Mouse (Mus musculus) lung, postnatal 25 days (tissue): Measurements from ENCODE around the gene Prex1.

Experiments used
- DNase-seq: peaks from one replicate; pipeline ENCODE4 v3.0.0; 2022; ENCODE audit warnings: low spot score

The Prex1 gene

DNA sequence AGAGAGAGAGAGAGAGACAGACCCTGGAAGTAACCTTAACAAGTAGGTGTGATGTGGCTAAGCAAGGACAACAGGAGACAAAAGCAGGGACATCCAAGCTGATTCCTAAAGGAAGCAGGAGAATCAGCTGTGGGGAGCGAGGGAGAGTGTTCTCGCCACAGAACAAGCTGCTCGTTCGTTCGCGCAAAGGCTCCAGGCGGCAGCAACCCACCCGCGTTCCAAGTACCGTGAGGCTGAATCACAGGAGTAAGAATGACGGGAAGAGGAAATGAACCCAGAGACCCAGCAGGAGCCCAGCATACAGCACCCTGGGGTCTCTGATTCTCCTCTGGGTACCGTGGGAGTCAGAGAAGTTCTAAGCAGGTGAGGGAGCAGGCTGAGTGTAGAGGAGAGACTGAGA, 52.1 kb downstream of the Prex1 start:
- DNase-seq = no peak

DNA sequence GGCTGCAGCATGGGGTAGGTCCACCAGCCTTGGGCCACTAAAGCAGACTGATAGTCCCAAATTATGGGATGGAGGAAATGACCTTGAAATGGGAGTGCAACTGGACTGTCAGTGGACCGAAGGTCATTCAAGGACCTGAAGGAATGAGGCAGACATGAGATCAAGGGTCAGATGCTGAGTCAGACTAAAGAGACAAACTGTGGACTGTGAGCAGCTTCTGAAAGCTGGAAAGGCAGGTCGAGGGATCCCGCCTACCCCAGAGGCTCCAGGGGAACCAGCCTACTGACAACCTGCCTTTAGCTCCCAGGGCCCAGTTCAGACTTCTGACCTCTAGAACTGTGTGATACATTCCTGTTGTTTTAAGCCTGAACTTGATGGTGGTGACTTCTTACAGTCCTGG, 55.3 kb downstream of the Prex1 start:
- no peak for DNase-seq

DNA sequence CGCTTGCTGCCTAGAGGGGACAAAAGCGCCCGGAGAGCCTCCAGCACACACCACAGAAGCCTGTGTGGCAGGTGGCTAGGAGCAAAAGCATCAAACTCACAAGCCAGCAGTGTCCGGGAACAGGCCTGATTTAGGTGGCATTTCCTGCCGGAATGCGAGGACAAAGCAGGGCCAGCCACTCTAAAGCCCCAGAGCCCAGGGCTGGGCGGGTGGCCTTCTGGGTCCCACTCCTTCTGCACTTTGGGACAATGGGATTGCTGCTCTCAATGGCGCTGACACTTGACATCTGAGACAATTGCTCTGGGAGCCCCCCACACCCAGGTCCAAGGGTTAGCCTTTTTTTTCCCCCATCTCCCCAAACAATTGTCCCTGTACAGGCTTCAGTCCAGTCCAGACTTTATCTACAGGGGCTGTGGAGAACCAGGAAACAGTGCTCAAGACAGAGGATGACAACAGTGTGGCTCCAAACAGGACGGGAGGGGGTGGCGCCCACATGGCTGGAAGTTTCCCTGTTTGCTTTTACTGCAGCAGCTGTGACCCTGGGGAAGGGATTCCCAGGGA, 56.1 kb downstream of the Prex1 start:
- DNase-seq = peak; percentile 43

DNA sequence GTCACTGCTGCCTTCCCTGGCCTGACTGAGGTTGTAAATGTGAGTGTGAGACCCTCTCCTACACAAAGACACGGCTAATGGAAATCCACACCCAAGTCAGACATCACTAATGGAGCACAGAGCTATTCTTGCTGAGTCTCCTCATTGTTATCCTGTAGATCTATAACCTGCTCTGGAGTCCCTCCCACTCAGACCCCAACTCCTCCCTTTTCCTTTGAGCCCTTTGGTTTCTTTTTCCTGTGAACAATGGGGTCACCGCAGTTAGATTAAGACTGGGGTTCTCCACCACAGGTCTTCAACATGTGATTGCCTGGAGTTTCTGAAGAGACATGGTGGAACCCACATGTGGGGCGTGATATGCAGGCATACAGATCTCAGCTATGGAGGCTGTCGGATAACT, 57.0 kb downstream of the Prex1 start:
- DNase-seq = no peak

DNA sequence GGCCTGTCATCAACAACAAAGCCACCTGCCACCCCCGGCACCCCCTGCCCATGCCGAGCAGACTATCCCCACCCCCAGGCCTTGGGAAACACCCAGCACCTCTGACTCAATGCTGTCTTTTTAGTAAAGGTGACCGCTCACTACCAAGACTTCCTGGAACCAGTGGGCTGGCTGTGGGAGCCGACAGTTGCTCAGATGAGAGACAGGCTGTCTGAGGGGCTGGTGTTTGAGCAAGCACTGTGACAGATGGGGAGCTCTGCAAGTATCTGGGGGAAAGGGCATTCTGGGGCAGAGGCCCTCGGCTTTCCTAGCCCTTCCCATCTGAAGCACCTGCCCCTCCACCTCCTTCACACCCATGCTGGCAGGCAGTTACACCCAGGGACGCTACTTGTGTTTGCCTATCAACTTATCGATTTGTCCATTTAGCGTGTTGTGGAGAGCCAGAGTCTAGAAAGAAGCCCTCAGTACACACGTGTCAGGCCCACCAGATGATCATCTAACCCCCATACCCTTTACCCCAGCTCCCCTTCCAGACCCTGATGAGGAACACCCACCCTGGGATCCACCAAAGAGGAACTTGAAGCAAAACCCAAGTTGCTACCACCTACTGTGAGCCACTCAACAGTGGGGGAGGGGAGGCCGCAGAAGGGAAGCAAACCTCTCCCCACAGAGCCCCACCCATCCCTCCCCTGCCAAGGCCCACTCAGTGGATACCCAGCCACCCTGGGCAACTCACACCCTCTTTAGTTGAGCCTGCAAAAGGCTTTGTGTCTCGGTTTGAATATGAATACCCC, 57.7 kb downstream of the Prex1 start:
- peak; percentile 69 for DNase-seq

DNA sequence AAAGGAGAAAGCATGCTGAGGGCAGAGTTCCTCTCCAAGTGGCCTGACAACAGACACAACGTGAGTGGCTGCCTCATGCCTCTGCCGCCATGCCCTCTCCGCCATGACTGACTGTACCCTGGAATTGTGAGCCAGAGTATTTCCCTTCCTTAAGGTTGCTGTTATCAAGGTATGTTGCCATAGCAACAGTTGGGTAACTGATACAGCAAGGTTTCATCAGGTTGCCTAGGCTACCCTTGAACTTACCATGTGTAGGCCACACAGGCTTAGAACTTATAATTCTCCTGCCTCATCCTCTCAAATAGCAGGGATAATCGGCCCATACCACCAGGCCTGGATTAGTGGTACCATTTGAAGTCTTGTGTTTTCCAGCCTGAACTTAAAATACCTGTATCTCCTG, 58.3 kb downstream of the Prex1 start:
- no peak for DNase-seq

DNA sequence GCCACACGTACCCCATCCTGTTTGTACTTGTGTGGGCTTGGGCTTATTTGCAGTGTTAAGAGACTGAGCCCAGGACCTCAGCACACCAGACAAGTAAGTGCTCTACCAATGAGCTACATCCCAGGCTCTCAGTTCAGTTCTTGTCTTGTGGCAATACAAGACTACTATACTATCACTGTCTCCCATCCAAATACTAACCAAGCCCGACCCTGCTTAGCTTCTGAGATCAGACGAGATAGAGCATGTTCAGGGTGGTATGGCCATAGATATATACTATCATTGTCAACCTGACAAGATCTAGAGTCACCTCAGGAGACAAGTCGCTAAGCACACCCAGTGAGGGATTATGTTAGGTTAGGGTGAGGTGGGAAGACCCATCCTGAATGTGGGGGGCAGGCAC, 58.8 kb downstream of the Prex1 start:
- no peak for DNase-seq

DNA sequence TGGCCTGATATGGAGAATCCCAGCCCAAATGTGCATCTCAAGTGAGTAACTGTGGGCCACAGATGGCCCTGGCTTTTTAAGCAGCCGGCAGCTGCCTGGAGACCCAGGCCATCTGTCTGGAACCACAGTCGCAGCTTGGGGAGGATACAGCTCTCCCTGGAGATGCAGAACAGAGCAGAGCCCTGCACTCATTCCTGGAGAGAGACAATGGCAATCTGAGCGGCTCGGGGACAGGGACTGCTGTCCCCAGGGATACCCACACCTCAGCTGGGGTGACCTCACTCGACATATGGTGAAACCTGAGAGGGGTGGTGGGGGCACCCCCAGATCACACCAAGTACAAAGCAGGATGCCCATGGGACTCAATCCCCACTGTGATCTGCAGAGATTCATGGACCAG, 60.1 kb downstream of the Prex1 start:
- no peak for DNase-seq

DNA sequence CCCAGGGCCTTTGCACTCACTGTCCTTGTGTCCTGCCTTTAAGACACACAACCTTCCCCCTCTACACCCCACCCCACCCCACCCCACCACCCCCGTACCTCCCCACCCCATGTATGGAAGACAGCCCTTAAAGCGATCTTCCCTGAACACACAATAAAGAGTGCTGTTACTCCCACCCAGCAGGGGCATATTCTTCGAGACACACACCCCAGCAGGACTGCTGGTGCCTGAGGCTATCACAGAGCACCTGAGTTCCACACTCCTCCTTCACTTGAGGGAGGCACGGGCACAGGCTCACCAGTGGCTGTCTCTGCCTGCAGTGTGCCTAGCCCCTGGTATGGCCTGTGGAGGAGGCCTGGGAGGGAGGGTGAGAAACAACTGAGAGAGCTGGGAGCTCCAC, 61.0 kb downstream of the Prex1 start:
- DNase-seq = no peak

DNA sequence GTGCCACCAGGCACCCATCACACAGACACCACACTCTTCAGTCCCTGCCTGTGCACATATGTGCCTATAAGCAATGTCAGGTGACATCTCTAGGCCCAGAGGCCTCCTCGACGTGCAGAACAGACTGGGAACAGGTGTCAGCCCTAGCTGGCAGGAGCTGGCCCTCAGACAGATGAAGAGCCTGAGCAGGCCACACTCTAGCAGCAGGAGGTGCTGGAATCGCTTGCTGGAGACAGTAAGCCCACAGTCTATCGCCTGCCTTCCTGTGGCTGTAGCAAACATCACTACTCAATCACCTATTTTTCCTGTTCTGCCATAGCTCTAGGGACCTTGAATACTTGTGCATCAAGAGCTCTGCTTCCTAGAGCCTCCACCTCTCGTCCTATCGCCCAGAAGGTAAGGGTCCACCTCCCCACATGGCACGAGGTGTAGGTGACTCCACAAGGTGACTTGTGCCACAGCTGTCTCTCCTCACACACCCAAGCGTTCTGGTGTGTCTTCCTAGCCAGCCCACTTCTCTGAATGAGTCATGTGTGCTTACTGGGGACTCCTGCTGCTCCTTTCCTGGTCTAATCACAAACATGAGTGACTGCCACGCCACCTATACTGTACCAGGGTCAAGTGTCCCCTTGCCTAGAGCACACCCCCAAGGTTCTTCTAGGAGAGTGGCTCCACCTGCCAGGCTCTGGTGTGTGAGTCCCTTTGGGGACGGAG, 62.2 kb downstream of the Prex1 start:
- no peak for DNase-seq

DNA sequence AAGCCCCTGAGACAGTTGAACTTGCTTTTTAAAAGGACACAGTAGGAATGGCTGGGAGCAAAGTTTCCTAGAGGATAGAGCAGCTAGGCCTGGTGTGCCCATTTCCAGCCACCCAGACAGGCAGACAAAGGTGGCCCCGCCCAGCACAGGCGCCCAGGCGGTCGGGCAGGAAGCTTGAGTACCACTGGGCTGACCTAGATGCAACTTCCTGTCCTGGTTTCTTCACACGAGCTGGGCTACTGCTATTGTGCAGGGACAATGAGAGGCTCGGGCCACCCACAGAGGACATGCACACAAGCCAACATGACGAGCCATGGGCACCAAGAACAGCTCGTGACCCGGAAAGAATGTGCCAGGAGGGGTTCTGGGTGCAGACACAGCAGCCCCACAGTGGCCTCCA, 63.2 kb downstream of the Prex1 start:
- DNase-seq = peak; percentile 84

DNA sequence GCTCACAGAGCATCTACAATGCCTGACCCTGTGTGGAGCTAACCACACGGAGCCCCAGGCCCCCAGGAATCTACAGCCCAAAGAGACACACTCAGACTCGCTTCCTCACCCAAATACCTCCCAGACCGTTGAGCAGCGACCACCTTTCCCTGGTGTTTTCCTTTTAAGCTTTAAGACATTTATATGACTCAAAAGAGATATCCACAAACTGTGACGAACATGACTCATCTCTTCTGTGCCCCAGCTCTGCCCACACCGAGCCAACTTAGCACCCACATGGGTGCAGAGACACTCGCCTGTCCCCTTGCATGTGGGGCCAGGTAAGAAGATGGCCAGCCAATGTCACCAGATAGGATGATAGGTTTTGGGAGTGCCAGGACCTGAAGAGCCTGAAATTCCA, 66.4 kb downstream of the Prex1 start:
- no peak for DNase-seq

DNA sequence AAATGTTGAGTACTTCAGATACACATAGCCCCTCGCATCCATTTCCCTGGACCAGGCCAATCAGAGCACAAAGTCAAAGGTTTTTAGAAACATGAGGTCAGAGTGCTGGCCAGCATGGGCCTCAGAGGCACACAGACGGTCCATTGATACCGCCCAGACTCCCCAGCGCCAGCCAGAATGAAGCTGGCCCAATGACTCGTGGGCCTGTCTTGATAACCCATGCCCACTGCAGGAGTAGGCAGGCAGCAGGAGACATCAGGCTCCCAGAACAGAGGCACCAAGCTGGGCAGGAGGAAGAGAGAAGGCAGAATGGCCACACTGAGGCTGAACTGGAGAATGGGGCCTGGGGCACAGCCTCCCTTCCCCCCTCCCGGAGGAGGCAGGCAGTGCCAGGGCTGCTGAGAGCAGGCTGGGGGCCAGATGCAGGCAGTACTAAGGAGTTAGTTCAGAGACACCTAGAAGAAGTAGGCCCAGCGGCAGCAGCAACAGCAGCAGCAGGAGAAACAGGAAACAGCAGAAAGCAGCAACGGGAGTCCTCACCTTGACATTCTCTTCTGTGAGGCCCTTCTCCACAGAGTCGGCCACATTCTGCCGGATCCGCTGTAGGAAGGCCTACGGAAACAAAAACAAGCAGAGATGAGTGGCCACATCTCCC, 67.1 kb downstream of the Prex1 start:
- DNase-seq = no peak

DNA sequence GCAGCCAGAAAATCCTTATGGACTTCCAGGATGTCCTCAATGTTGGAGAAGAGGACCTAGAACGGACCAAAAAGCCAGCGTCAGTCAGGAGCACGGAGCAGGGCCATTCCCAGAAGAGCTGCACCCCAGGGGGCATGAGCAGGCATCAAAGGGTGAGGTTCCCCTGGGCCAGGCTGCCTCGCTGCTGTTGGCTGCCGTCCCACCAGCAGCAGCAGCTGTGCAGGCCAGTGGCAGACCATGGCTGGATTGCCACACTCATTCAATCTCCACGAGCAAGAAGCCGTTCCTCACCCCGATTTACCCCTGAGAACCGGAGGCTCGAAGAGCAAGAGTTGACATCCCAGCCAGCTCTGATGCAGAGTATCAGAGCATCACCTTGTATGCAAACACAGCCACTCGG, 68.8 kb downstream of the Prex1 start:
- DNase-seq = no peak

DNA sequence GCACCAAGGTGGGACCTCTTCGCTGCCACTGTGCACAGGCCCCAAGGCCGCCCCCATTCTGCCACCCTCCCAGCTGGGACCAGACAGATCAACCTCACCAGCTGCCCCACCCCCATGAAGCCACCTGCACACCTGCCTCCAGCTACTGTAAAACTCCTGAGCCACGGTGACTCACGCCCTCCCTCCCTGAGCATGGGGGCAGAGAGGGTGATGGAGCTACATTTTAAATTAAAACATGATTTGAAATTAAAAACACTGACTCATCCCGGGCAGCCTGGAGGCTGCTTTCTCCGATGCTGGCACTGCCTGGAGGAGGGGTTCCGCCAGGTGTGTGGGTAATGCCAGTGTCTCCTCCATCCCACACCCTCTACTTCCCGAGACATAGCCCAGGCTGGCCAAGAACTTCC, 71.0 kb downstream of the Prex1 start:
- no peak for DNase-seq

DNA sequence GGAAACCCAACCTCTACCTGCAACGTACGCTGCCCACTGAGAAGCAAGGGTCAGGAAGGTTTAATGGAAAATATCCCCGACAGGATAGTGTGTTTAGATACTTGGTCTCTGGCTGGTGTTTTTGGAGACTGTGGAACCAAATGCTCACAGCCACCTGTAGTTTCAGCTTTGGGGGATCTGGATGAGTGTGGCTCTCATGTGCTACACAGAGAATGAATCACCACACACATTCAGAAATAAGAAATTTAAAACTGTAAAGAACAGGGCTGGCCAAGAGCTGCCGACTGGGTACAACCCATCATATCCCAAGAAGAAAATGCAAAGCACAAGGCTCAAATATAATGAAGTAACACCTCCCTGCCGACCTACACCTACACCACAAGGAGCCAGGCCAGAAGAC, 73.9 kb downstream of the Prex1 start:
- DNase-seq = no peak

DNA sequence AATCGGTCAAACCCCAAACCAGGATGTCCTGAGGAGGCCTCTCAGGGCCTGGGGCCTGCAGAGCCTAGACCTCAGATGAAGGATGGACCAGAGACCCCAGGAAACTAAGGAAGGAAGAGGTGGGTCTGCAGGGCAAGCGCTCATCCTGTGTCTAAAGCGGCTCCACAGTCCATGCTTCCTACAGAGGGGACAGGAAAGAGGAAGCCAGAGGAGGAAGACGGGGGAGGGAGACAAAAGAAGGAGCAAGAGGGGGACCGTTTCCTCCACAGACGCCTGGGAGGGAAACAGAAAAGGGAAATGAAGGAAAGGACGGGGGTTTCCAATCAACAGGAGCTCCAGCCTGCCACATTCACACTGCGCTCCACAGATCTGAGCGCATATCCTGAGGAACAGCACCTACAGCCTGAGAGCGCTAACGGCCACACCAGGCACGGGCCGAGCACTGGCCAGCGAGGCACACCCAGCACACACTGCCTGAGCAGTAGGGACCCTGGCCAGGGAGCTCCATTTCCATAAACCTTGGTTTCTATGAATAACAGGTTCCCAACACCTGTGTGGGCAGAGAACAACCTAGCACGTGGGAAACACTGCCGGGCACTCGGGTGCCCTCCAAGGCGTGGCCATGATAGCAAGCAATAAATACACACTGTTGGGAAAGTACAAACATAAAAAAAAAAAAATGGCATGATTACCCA, 74.5 kb downstream of the Prex1 start:
- no peak for DNase-seq

DNA sequence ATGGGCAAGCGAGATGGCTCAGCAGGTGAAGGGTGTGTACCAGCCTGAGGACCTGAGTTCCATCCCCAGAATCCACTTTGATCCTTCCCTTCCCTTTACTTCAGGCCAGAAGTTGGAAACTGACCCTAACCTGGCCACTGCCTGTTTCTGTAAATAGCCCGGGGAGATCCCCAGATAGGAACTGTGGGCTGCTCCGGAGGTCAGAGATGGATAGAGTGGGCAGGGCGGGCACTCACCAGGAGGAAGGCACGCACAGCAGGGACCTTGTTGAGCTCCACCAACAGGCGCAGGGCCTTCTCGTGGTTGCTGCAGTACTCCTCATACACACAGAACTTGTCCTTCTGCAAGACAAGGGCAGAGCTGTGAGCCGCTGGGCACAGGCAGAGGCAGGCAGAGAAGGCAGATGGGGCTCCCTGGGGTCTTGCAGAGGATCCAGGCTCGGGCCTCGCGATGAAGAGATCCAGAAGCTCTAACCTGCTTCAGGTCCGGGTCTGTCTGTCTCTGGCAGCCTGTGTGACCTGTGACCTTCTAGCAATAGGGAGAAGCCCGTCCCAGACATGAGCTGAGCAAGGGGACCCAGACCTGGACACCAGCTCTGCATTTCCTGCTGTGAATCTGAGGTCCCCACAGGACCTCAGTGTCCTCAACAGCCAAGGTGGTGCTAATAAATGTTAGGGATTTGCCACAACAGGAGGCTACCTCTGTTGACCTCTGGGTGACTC, 75.4 kb downstream of the Prex1 start:
- no peak for DNase-seq

DNA sequence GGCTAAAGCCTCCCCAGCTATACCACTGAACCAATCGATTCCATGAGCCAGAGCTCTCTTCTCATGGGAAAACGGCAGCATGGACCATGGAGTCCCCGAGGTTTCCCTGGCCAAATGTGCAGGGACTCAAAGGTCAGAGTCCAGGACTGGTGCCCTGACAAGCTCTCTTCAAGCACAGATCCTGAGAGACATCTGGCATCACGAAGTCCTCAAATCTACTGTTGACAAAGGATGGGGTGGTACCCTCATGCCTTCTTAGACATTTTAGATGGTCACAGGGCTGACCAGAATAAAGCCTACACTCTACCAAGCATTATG, 76.0 kb downstream of the Prex1 start:
- DNase-seq = no peak

DNA sequence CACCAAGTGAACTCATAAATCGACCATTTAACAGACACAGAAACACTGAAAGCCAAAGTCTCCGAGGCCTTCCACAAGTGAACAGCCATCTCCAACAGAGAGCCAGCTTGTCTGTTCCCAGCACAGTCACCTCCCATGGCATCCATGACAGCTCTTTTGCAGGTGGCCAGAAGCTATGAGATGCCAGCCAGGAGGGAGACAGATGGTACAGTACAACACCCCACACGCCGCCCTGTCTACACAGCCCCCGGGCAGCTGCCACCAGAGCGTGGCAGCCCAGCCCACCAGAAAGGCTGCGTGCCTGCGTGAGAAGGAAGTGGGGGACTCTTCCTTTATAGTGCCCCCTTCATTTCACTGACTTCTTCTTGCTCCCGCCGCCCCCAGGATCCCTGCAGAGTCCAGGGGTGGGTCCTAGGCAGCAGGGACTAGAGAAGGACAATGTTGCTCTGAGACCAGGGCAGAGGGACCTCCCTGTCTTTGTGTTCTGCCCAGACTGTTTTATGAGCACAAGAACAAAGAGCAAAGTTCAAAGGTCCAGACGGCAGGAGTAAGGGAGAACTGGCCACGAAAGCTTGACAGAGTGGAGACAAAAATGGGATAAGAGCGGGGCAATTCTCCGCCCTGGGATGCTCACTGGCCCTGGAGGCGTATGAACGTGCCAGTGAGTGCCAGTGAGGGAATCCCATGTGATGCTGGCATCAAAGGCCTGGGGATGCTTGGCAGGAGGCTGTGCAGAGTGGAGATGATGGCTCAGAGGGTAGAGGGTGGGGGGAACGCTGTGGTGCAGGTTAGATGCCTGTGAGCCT, 76.6 kb downstream of the Prex1 start:
- no peak for DNase-seq

DNA sequence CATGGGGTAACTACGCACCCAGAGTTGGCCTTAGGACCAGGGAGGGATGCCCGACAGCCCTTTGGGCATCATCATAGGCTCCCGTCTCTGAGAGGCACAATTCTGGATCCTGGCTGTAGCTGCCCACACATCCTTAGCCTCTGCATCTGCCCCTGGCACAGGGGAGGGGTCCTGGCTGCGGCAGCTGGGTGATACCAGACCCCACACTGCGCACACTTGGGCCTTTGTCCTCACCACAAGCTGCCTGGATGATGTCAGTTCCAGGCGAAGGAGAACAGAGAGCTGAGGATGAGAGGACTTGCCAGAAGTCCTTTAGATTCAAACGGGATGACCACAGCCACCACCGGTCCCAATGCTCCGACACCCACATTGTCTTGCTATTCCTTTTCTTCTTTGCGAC, 78.1 kb downstream of the Prex1 start:
- DNase-seq = no peak
